Mouse (Mus musculus) frontal cortex, postnatal 10 days (tissue): Measurements from ENCODE around the gene Unc5b.
"Not testable (repeated sequence)": the region's sequence is repeated elsewhere in the genome, so short reads cannot be mapped to it uniquely, and the experiment has no call there.

Source experiments
- DNase-seq, 2 experiments: peaks; one replicate each; pipeline ENCODE4 v3.0.0; 2022; ENCODE audit warnings: low spot score in 2 of 2, mixed read lengths in 1 of 2

Gene Unc5b

GRCm38 (mm10) chr10:60831379-60831778 lies at the start of gene Unc5b:
Unc5b (minus strand) TSS chr10:60831581.
- DNase-seq: peak; percentile 70 to 86

GRCm38 (mm10) chr10:60879817-60880216 lies 48.4 kb upstream of the Unc5b start:
- no peak for DNase-seq

GRCm38 (mm10) chr10:60877075-60877474 lies 45.7 kb upstream of the Unc5b start:
- no peak for DNase-seq

- DNase-seq: no peak
Observed at GRCm38 (mm10) chr10:60875011-60875410, 43.6 kb upstream of the Unc5b start.

GRCm38 (mm10) chr10:60863318-60863717 lies 31.9 kb upstream of the Unc5b start:
- no peak for DNase-seq

GRCm38 (mm10) chr10:60862477-60863293 lies 31.3 kb upstream of the Unc5b start:
- DNase-seq: no peak

GRCm38 (mm10) chr10:60845271-60845670 lies 13.9 kb upstream of the Unc5b start:
- not testable (repeated sequence) for DNase-seq

GRCm38 (mm10) chr10:60838816-60839215 lies 7.4 kb upstream of the Unc5b start:
- DNase-seq: no peak

GRCm38 (mm10) chr10:60834949-60835348 lies 3.6 kb upstream of the Unc5b start:
- peak in 1 of 2 experiments; percentile 61 for DNase-seq

GRCm38 (mm10) chr10:60832664-60833173 lies 1.3 kb upstream of the Unc5b start:
- DNase-seq: no peak

GRCm38 (mm10) chr10:60830556-60831350 lies 628 bp downstream of the Unc5b start:
- DNase-seq: peak in 1 of 2 experiments; percentile 24

GRCm38 (mm10) chr10:60830000-60830399 lies 1.4 kb downstream of the Unc5b start:
- DNase-seq: no peak

GRCm38 (mm10) chr10:60829071-60829470 lies 2.3 kb downstream of the Unc5b start:
- DNase-seq: no peak

GRCm38 (mm10) chr10:60827901-60828670 lies 3.3 kb downstream of the Unc5b start:
- DNase-seq: no peak

GRCm38 (mm10) chr10:60827266-60827665 lies 4.1 kb downstream of the Unc5b start:
- peak in 1 of 2 experiments; percentile 37 for DNase-seq

- DNase-seq: peak in 1 of 2 experiments; percentile 58
Observed at GRCm38 (mm10) chr10:60826461-60827237, 4.7 kb downstream of the Unc5b start.

- DNase-seq: no peak
Observed at GRCm38 (mm10) chr10:60825955-60826354, 5.4 kb downstream of the Unc5b start.

- no peak for DNase-seq
Observed at GRCm38 (mm10) chr10:60823744-60824143, 7.6 kb downstream of the Unc5b start.

GRCm38 (mm10) chr10:60822641-60823425 lies 8.5 kb downstream of the Unc5b start:
- no peak for DNase-seq

GRCm38 (mm10) chr10:60821736-60822358 lies 9.5 kb downstream of the Unc5b start:
- no peak for DNase-seq
